Mouse (Mus musculus) G1E (cell line): ENCODE data around the gene Trrap.

ENCODE experiments used
- CTCF ChIP-seq: IDR thresholded peaks from 2 replicates; pipeline ENCODE4 v1.5.1; 2012; ENCODE audit warnings: low read depth, low read length, inconsistent platforms, mixed read lengths
- GATA1 ChIP-seq: IDR thresholded peaks from 2 replicates; pipeline ENCODE4 v1.6.1; 2012; ENCODE audit warnings: borderline replicate concordance, low read length, inconsistent platforms, mixed read lengths
- GATA2 ChIP-seq: IDR thresholded peaks from 2 replicates; pipeline ENCODE4 v1.6.1; 2012; ENCODE audit warnings: low read depth, low read length, inconsistent platforms, borderline replicate concordance
- POLR2AphosphoS5 ChIP-seq: IDR thresholded peaks from 2 replicates; pipeline ENCODE4 v1.6.1; 2012; ENCODE audit warnings: low read depth, low read length, inconsistent platforms; ENCODE audit not compliant: insufficient replicate concordance
- TAL1 ChIP-seq: conservative IDR thresholded peaks from 2 replicates; pipeline ENCODE4 v1.6.1; 2012; ENCODE audit warnings: low read depth, low read length, inconsistent platforms, mixed read lengths

GRCm38 (mm10) chr5:144881670-144882399, 114.3 kb downstream of the Trrap start:
- no peak for TF ChIP-seq CTCF
- TF ChIP-seq POLR2AphosphoS5 = no peak
- TF ChIP-seq GATA1 = no peak
- TF ChIP-seq TAL1 = no peak
- TF ChIP-seq GATA2 = no peak
